Mouse (Mus musculus) adrenal gland, adult (tissue): ENCODE measurements around the gene Ly6f.

Source experiments
- DNase-seq, 2 experiments: peaks; one replicate each; pipeline ENCODE4 v3.0.0; 2022 to 2023; ENCODE audit warnings: low spot score in 1 of 2; ENCODE audit not compliant: inconsistent age in 2 of 2

The Ly6f gene

GRCm38 (mm10) chr15:75317255-75317654, 49.0 kb downstream of the Ly6f start:
- DNase-seq = peak in 1 of 2 experiments; percentile 21

DNA sequence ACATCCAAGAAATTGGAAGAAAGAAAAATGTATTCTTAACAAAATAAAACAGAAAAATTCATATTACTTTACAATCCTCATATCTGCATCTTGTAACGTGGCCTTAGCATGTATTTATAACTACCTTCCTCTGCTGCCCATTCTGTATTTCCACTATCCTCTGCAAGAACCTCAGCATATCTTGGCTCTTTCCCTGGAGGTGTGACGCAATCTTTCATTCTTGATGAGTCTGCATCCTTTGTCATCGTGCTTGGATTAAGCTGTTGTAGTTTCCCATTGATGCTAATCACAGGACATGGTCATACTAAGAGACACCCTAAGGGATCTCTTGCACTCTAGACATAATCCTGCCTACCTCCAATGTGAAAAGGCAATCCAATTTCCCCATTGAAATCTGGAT, 50.4 kb downstream of the Ly6f start:
- no peak for DNase-seq

DNA sequence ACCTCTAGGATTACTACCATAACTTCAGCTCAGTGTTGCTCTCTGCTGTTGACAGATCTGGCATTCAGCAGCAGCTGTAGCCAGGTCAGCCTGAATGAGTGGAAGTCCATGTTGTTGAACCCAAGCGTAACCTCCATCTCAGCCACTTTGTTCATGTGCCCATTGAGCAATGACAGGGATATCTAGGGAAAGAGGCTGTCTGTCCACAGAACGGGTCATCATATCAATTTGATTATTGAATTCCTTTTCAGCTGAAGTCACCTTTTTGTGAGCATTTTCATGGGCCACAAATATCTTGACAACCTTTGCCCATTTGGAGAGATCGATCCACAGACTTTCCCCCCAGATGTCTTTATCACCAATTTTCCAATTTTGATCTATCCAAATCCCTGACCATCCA, 51.9 kb downstream of the Ly6f start:
- no peak for DNase-seq
